Mouse (Mus musculus): ENCODE results near the gene Gabarapl1. TPM values are rescaled to one million over a fixed set of nuclear protein-coding genes. Genes with fewer than 3 reads are reported as not detected.

The Gabarapl1 gene
- polyA plus RNA-seq, 1 experiment, result 64.3 TPM

DNA sequence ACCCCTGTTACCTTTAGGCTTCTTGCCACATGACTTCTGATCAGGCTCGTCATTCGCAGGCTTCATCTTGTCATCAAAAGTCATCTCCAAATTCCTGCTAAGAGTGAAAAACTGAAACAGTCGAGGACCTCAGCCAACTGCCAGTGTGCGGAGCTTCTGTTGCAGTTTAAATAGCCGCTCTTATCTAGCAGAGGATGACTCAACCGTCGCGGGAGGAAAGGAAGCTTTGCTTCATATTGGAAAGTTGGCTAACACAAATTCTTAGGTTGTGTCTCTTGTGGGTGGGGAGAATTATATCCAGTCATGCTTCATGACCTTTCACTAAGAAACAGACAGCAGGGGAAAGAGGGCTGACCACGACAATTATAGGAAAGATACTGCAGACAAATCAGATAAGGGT is 25.9 kb upstream of the Gabarapl1 start, which contains the start of gene Olr1:
TSS of gene Olr1 (minus strand) at position 142 of the 400 bp plus-strand sequence.
- H3K4me3 ChIP-seq (ENCODE audit: insufficient read depth, poor library complexity, severe bottlenecking), result no peak within 1 kb of the TSS
- no peaks in the 10 kb centered on the region for H3K36me3 ChIP-seq (ENCODE audit: control insufficient read depth, insufficient read depth)
- no peaks in the 10 kb centered on the region for H3K79me3 ChIP-seq (ENCODE audit: low read depth)
- no peaks in the 10 kb centered on the region for H3K27me3 ChIP-seq (ENCODE audit: control insufficient read depth, insufficient read depth, insufficient read length)
- no peak within 1 kb of the TSS for H3ac ChIP-seq (ENCODE audit: control insufficient read depth, insufficient read length, low read depth)
- H3K79me2 ChIP-seq (ENCODE audit: control insufficient read depth, insufficient read depth), result no peaks in the 10 kb centered on the region
- TF ChIP-seq MAX (IDR thresholded peaks at IDR 0.05) (no peak), CTCF (IDR thresholded peaks at IDR 0.05; ENCODE audit: control insufficient read depth, insufficient read depth, insufficient read length) (no peak), FOSL1 (IDR thresholded peaks at IDR 0.05; ENCODE audit: insufficient read depth, low read length, poor library complexity, severe bottlenecking) (no peak), MYOD1 (IDR thresholded peaks at IDR 0.05; ENCODE audit: control insufficient read depth, insufficient read length, low read depth) (no peak), CEBPB (IDR thresholded peaks at IDR 0.05; ENCODE audit: low read depth) (peak; percentile 44), USF1 (IDR thresholded peaks at IDR 0.05; ENCODE audit: low read depth) (peak; percentile 24), MYOG (IDR thresholded peaks at IDR 0.05; ENCODE audit: control insufficient read depth, extremely low read depth, insufficient read length) (no peak)

DNA sequence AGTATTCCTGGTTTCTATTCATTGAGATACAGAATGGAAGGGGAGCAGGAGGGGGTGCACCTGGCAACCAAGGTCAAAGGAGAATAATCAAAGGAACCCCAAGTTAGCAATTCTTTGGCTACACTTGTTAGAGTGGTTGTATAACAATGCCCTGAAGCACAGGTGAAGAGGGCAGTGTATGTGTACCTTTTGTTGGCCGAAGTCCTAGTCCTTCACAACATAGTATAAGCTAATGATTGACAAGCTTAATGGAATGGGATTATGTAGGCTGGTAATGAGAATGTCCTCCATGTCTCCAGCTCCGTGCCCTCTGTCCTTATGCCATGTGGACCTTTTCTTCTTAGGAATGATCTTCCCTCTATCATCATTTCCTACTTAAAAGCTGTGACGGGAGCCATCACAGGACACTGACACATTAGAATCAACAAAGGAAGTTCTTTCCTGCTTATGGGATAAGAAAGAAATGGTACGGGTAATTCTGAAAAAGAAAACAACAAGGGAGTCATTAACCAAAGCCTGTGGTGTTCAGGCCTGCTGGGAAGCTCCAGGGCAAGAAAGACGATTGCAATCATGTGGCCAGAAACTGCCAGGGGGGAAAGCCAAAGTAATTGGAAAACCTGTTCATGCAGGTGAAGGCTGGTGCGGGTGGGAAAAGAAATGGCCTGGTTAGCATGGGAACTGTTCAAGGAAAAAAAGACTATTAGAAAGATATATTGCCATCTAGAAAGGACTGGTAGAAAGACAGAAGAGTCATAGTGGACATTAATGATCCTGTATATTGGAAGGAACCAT is 22.6 kb upstream of the Gabarapl1 start:
- Histone ChIP-seq H3ac (ENCODE audit: control insufficient read depth, insufficient read length, low read depth) (no peak overlapping the region), H3K27me3 (ENCODE audit: control insufficient read depth, insufficient read depth, insufficient read length) (no peaks in the 10 kb centered on the region), H3K79me2 (ENCODE audit: control insufficient read depth, insufficient read depth) (no peaks in the 10 kb centered on the region), H3K36me3 (ENCODE audit: control insufficient read depth, insufficient read depth) (no peaks in the 10 kb centered on the region), H3K4me3 (ENCODE audit: insufficient read depth, poor library complexity, severe bottlenecking) (no peak overlapping the region), H3K79me3 (ENCODE audit: low read depth) (no peaks in the 10 kb centered on the region)
- no peak for TF ChIP-seq CTCF (IDR thresholded peaks at IDR 0.05; ENCODE audit: control insufficient read depth, insufficient read depth, insufficient read length)
- no peak for TF ChIP-seq FOSL1 (IDR thresholded peaks at IDR 0.05; ENCODE audit: insufficient read depth, low read length, poor library complexity, severe bottlenecking)
- TF ChIP-seq USF1 (IDR thresholded peaks at IDR 0.05; ENCODE audit: low read depth), result no peak
- TF ChIP-seq MYOD1 (IDR thresholded peaks at IDR 0.05; ENCODE audit: control insufficient read depth, insufficient read length, low read depth), result no peak
- TF ChIP-seq MAX (IDR thresholded peaks at IDR 0.05), result no peak

DNA sequence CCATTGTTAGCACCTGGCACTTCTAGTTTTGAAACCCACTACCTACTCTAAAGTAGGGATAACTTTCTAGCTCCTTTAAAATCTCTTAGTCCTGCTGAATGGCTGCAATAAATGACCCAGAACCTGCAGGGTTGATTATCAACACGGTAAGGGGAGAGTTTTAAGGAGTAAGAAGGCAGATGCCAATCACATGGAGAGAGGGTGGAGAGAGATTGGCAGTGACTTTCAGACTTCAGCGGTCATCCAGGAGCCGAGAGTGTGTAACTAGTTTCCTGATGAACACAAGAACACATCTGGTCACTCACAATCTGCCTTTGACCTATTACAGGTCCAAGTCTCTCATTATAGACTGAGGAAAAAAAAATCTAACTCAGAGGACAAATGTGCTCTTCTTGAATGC is 20.6 kb upstream of the Gabarapl1 start, which contains the start of gene Tmem52b:
TSS of gene Tmem52b (plus strand) at position 189 of the 400 bp plus-strand sequence.
- H3ac ChIP-seq (ENCODE audit: control insufficient read depth, insufficient read length, low read depth), result no peak within 1 kb of the TSS

DNA sequence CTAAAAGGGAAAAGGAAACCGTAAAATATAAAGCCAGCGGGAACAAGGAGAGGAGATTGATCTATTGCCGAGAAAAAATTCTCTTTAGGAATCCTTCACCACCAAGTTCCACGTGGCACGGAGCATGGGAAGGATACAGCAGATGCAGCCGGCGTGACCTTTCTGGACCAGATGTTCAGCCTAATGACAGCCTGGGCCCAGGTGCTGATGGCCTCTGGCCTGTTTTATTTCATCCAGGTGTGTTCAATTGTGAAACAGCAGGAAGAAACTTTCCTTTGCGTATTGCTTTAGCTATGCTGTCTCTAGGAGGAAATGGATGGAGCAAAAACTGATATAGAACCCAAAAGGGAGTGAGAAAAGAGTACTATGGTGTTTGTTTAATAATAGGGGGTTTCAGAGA is 20.1 kb upstream of the Gabarapl1 start:
- H3K79me2 ChIP-seq (ENCODE audit: control insufficient read depth, insufficient read depth), result no peaks in the 10 kb centered on the region
- no peaks in the 10 kb centered on the region for H3K36me3 ChIP-seq (ENCODE audit: control insufficient read depth, insufficient read depth)
- no peaks in the 10 kb centered on the region for H3K79me3 ChIP-seq (ENCODE audit: low read depth)
- H3K27me3 ChIP-seq (ENCODE audit: control insufficient read depth, insufficient read depth, insufficient read length), result no peaks in the 10 kb centered on the region
- H3ac ChIP-seq (ENCODE audit: control insufficient read depth, insufficient read length, low read depth), result no peak overlapping the region
- TF ChIP-seq FOSL1 (IDR thresholded peaks at IDR 0.05; ENCODE audit: insufficient read depth, low read length, poor library complexity, severe bottlenecking) (no peak), CTCF (IDR thresholded peaks at IDR 0.05; ENCODE audit: control insufficient read depth, insufficient read depth, insufficient read length) (no peak), CEBPB (IDR thresholded peaks at IDR 0.05; ENCODE audit: low read depth) (no peak), MYOG (IDR thresholded peaks at IDR 0.05; ENCODE audit: control insufficient read depth, extremely low read depth, insufficient read length) (no peak), USF1 (IDR thresholded peaks at IDR 0.05; ENCODE audit: low read depth) (no peak), MYOD1 (IDR thresholded peaks at IDR 0.05; ENCODE audit: control insufficient read depth, insufficient read length, low read depth) (no peak), MAX (IDR thresholded peaks at IDR 0.05) (no peak)
- no peak overlapping the region for H3K4me3 ChIP-seq (ENCODE audit: insufficient read depth, poor library complexity, severe bottlenecking)

More for the DNA sequence above, 20.6 kb upstream of the Gabarapl1 start, which contains the start of gene Tmem52b:
- Histone ChIP-seq H3K27me3 (ENCODE audit: control insufficient read depth, insufficient read depth, insufficient read length) (no peaks in the 10 kb centered on the region), H3K79me3 (ENCODE audit: low read depth) (no peaks in the 10 kb centered on the region), H3K79me2 (ENCODE audit: control insufficient read depth, insufficient read depth) (no peaks in the 10 kb centered on the region), H3K4me3 (ENCODE audit: insufficient read depth, poor library complexity, severe bottlenecking) (no peak within 1 kb of the TSS), H3K36me3 (ENCODE audit: control insufficient read depth, insufficient read depth) (no peaks in the 10 kb centered on the region)
- TF ChIP-seq USF1 (IDR thresholded peaks at IDR 0.05; ENCODE audit: low read depth), result no peak
- no peak for TF ChIP-seq FOSL1 (IDR thresholded peaks at IDR 0.05; ENCODE audit: insufficient read depth, low read length, poor library complexity, severe bottlenecking)
- no peak for TF ChIP-seq MAX (IDR thresholded peaks at IDR 0.05)
- no peak for TF ChIP-seq CTCF (IDR thresholded peaks at IDR 0.05; ENCODE audit: control insufficient read depth, insufficient read depth, insufficient read length)
- TF ChIP-seq MYOG (IDR thresholded peaks at IDR 0.05; ENCODE audit: control insufficient read depth, extremely low read depth, insufficient read length), result no peak
- no peak for TF ChIP-seq CEBPB (IDR thresholded peaks at IDR 0.05; ENCODE audit: low read depth)
- no peak for TF ChIP-seq MYOD1 (IDR thresholded peaks at IDR 0.05; ENCODE audit: control insufficient read depth, insufficient read length, low read depth)

DNA sequence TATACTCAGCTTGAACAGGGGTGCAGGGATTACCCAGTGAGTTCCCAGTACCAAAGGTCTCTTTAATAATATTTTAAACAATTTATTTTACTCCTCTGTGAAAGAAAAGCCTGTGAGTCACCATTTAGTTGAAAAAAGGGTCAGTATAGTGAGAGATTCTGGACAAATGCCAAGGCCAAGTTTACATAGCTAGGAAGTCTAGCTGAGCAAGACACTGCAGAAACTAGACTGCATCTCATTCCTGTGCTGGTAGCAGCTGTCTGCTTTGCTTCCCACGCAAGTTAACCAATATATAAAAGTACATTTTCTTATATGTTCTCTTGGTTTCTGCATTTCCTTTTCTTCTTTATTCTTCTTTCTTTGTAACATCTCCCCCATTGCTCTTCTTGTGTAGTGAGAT is 19.6 kb upstream of the Gabarapl1 start:
- no peaks in the 10 kb centered on the region for H3K36me3 ChIP-seq (ENCODE audit: control insufficient read depth, insufficient read depth)
- H3ac ChIP-seq (ENCODE audit: control insufficient read depth, insufficient read length, low read depth), result no peak overlapping the region
- H3K27me3 ChIP-seq (ENCODE audit: control insufficient read depth, insufficient read depth, insufficient read length), result no peaks in the 10 kb centered on the region
- no peak overlapping the region for H3K4me3 ChIP-seq (ENCODE audit: insufficient read depth, poor library complexity, severe bottlenecking)
- no peak for TF ChIP-seq MYOD1 (IDR thresholded peaks at IDR 0.05; ENCODE audit: control insufficient read depth, insufficient read length, low read depth)
- TF ChIP-seq FOSL1 (IDR thresholded peaks at IDR 0.05; ENCODE audit: insufficient read depth, low read length, poor library complexity, severe bottlenecking), result no peak
- no peak for TF ChIP-seq MAX (IDR thresholded peaks at IDR 0.05)
- TF ChIP-seq MYOG (IDR thresholded peaks at IDR 0.05; ENCODE audit: control insufficient read depth, extremely low read depth, insufficient read length), result no peak
- no peak for TF ChIP-seq CEBPB (IDR thresholded peaks at IDR 0.05; ENCODE audit: low read depth)
- no peak for TF ChIP-seq CTCF (IDR thresholded peaks at IDR 0.05; ENCODE audit: control insufficient read depth, insufficient read depth, insufficient read length)
- TF ChIP-seq USF1 (IDR thresholded peaks at IDR 0.05; ENCODE audit: low read depth), result no peak
- H3K79me3 ChIP-seq (ENCODE audit: low read depth), result no peaks in the 10 kb centered on the region
- H3K79me2 ChIP-seq (ENCODE audit: control insufficient read depth, insufficient read depth), result no peaks in the 10 kb centered on the region
